Mouse (Mus musculus) ES-E14 (cell line): ENCODE measurements at regions not wholly inside any gene's neighbourhood (a gene's known extent, or its start where the extent isn't known, plus 50 kb on each side); places are given as distances from the start of the nearest gene placed in this dataset.

Experiments
- HCFC1 ChIP-seq: IDR thresholded peaks from 2 replicates; pipeline ENCODE4 v1.6.1; 2012; ENCODE audit warnings: low read length, inconsistent platforms, borderline replicate concordance; ENCODE audit not compliant: insufficient read depth
- ZC3H11A ChIP-seq: IDR thresholded peaks from 2 replicates; pipeline ENCODE4 v1.6.1; 2012; ENCODE audit warnings: low read depth, mild to moderate bottlenecking, inconsistent platforms, low read length, borderline replicate concordance

DNA sequence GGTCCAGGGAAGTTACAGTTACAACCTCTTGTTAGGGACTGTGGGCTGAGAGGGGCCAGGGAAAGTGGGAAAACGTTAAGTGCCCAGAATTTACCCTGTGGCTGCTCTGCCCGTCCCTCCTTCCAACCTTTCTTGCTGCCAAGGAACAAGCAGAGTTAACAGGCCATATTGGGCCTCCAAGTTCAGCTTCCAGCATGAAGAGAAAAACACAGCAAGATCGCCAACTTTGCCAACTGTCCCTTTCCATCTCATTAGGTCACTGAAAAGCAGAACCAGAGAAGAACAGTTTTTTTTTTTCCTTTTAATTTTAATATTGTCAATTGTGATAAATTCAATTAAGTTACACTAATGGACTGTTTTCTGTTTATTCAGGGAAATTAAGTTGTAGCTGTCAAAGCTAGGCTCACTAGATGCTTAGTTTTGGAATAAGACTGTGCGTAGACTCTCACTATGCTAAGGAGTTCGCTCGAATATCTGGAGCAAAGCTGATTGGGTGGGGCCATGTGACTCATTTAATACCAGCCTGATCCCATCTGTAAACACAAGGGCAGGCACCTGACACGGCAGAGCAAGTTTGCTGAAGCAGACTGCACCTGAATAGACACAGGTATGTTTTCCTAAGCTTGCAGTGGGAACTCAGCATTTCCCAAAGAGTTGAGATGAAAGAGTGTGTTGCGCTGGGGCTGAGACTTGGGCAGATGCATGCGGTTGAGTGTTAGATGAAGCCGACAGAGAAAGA is 178.9 kb downstream of the Gm45692 start:
- TF ChIP-seq HCFC1 (no peak), ZC3H11A (no peak)
